Mouse (Mus musculus) bone marrow, adult 2 months (tissue): ENCODE data around the gene Shtn1.

ENCODE experiments used
- CTCF ChIP-seq: fragments of 200-500 bp; IDR thresholded peaks from 2 replicates; pipeline ENCODE4 v1.5.1; 2011; ENCODE audit warnings: low read length, control low read depth; ENCODE audit not compliant: control insufficient read depth, insufficient read depth
- POLR2A ChIP-seq: fragments of 200-500 bp; IDR thresholded peaks from 2 replicates; pipeline ENCODE4 v1.6.1; 2011; ENCODE audit warnings: low read depth, mild to moderate bottlenecking, control low read depth, low read length, borderline replicate concordance; ENCODE audit not compliant: control insufficient read depth

- no peak for TF ChIP-seq POLR2A
- TF ChIP-seq CTCF, result no peak
Observed at GRCm38 (mm10) chr19:58978401-58979171, 97.3 kb downstream of the Shtn1 start.
